Mouse (Mus musculus) spleen, postnatal 36 days (tissue): ENCODE results near the gene Olfr731.

Experiments used
- DNase-seq, 2 experiments: peaks; one replicate each; pipeline ENCODE4 v3.0.0; 2022; ENCODE audit warnings: low spot score in 2 of 2, mixed read lengths in 1 of 2

Gene Olfr731

DNA sequence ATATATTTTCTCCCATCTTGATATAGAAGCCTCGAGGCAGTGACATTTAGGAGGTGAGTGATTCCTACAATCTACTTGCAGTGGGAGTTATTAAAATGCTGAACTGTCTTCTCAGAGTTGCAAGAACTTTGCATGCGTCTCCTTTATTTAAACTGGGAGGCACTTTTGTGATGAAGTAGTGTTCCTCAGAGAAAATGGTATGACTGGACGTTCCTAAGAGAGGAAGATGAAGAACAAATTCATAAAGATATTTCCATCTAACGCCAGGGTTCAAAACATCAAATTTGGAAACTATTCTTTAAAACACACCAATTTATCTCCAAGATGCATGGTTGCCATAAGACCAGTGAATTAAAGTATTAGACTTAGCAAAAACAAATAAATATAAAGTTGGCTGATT, at the start of gene Olfr731:
Gene Olfr731, minus strand, starts transcription at position 101 of the 400 bp plus-strand sequence.
- DNase-seq, result no peak

DNA sequence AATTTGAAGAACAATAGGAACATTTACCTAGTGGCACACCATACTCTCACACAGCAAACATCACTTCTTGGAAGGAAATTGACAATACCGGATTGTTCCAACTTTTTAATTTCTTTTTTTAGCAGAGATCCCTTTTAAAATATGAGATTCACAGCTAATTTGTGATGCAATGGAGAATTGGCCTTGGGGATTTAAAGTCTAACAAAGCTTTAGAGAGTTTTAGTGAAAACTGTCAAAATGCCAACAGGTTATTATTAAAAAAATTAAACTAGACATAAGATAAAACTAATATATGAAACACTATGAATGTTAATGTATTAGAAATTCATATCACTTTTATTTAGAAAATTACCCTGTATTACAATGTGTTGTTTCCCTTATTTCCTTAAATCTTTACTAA, 42.4 kb upstream of the Olfr731 start, which contains the start of gene Olfr732:
Gene Olfr732, minus strand, starts transcription at position 101 of the 400 bp plus-strand sequence.
- no peak for DNase-seq

- DNase-seq, result no peak
These were observed 53.6 kb downstream of the Olfr731 start, which contains the start of gene Olfr730 for GRCm38 (mm10) chr14:50188098-50188497. Gene Olfr730, minus strand, starts transcription at chr14:50188198.
